Mouse (Mus musculus) thymus, adult 2 months (tissue): Measurements from ENCODE around the gene Gbp5. TPM values are rescaled to one million over a fixed set of nuclear protein-coding genes. Genes with fewer than 3 reads are reported as not detected.

ENCODE experiments used
- DNase-seq: peaks from one replicate; pipeline ENCODE4 v3.0.0; 2021
- H3K27ac ChIP-seq: fragments of 200-500 bp; 2 replicates; pipeline ENCODE4 v1.5.1; 2012; ENCODE audit warnings: low read length, control low read depth; ENCODE audit not compliant: control insufficient read depth, insufficient read depth
- H3K27me3 ChIP-seq: fragments of 200-500 bp; 2 replicates; pipeline ENCODE4 v1.6.1; 2012; ENCODE audit warnings: mild to moderate bottlenecking, low read length, moderate library complexity, mixed read lengths; ENCODE audit not compliant: control insufficient read depth, insufficient read depth
- H3K36me3 ChIP-seq: fragments of 200-500 bp; 2 replicates; pipeline ENCODE4 v1.6.1; 2012; ENCODE audit warnings: mild to moderate bottlenecking, low read length, moderate library complexity; ENCODE audit not compliant: control insufficient read depth, insufficient read depth
- H3K4me1 ChIP-seq: fragments of 200-500 bp; replicated peaks from 2 replicates; pipeline ENCODE4 v1.6.1; 2012; ENCODE audit warnings: low read length; ENCODE audit not compliant: control insufficient read depth, insufficient read depth
- H3K4me3 ChIP-seq: fragments of 200-500 bp; 2 replicates; pipeline ENCODE4 v1.5.1; 2012; ENCODE audit warnings: mild to moderate bottlenecking, low read length, control low read depth, moderate library complexity; ENCODE audit not compliant: control insufficient read depth, insufficient read depth
- CTCF ChIP-seq: fragments of 200-500 bp; IDR thresholded peaks from 2 replicates; pipeline ENCODE4 v1.5.1; 2012; ENCODE audit warnings: mild to moderate bottlenecking, control low read depth, low read length, moderate library complexity, borderline replicate concordance; ENCODE audit not compliant: control insufficient read depth, poor library complexity, insufficient read depth; ENCODE audit errors: extremely low read depth
- POLR2A ChIP-seq: fragments of 200-500 bp; IDR thresholded peaks from 2 replicates; pipeline ENCODE4 v1.6.1; 2012; ENCODE audit warnings: mild to moderate bottlenecking, low read length, control low read depth, moderate library complexity; ENCODE audit not compliant: control insufficient read depth, poor library complexity, insufficient read depth; ENCODE audit errors: extremely low read depth
- WGBS: fragments of 180-500 bp; shearing (Covaris S2); methylation state at CpG from one replicate; pipeline ENCODE4 v1.1.7; 2018; 5-methylcytosine and 5-hydroxymethylcytosine counted together
- polyA plus RNA-seq: library from polyadenylated mRNA; depleted of rRNA; stranded (reverse); fragments of >200 nt; gene quantifications from 2 replicates; pipeline ENCODE4 v1.2.3, GENCODE M21; 2012

Gene Gbp5
- polyA plus RNA-seq, 1 experiment = 4.2 TPM

GRCm38 (mm10) chr3:142528116-142528515, 34.3 kb downstream of the Gbp5 start:
- H3K4me3 ChIP-seq = no peak overlapping the region
- H3K27ac ChIP-seq = no peak overlapping the region
- DNase-seq = no peak
- no peak for TF ChIP-seq POLR2A
- no peak for TF ChIP-seq CTCF
- peaks cover 11% of the 10 kb centered on the region; the same call in 1 of the 2 replicates for H3K4me1 ChIP-seq
- no peaks in the 10 kb centered on the region for H3K27me3 ChIP-seq
- 88% methylated on average over 3 of the region's 3 CpGs for WGBS
- H3K36me3 ChIP-seq = no peaks in the 10 kb centered on the region

DNA sequence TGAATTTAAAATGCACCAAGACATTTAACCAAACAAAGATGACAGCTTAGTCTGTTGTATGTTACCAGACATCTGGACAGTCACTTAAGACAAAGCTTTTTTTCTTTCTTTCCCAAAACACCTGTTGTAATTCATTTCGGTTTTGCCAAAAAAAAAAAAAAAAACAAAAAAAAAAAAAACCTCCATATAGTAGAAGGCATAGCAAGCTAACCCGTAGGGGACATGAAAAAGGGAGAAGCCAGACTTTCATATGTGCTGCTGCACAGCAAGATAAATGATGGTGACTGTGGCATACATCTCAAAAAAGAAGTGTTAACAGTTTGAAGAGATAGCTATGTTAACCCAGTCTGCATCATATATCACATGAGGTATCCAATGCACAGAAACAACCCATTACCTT, 35.8 kb downstream of the Gbp5 start:
- Histone ChIP-seq H3K4me3 (no peak overlapping the region; the same call in 1 of the 2 replicates), H3K27ac (no peak overlapping the region), H3K36me3 (no peaks in the 10 kb centered on the region), H3K4me1 (peaks cover 11% of the 10 kb centered on the region; the same call in 1 of the 2 replicates), H3K27me3 (no peaks in the 10 kb centered on the region)
- TF ChIP-seq CTCF = no peak
- no peak for TF ChIP-seq POLR2A
- no peak for DNase-seq
- 1% methylated on average over 2 of the region's 2 CpGs for WGBS

GRCm38 (mm10) chr3:142530087-142530953, 36.5 kb downstream of the Gbp5 start, which contains the start of gene Gbp7:
TSS of gene Gbp7 (plus strand) at chr3:142530342.
- no peaks in the 10 kb centered on the region for H3K36me3 ChIP-seq
- peak; percentile 54 for DNase-seq
- H3K27ac ChIP-seq = peak within 1 kb of the TSS; percentile 69
- TF ChIP-seq CTCF (no peak), POLR2A (peak; percentile 21; the same call in 1 of the 2 replicates)
- H3K4me3 ChIP-seq = peak within 1 kb of the TSS; percentile 91
- no peaks in the 10 kb centered on the region for H3K27me3 ChIP-seq
- under 1% methylated on average over 30 of the region's 30 CpGs for WGBS
- peaks cover 11% of the 10 kb centered on the region; the same call in 1 of the 2 replicates for H3K4me1 ChIP-seq

DNA sequence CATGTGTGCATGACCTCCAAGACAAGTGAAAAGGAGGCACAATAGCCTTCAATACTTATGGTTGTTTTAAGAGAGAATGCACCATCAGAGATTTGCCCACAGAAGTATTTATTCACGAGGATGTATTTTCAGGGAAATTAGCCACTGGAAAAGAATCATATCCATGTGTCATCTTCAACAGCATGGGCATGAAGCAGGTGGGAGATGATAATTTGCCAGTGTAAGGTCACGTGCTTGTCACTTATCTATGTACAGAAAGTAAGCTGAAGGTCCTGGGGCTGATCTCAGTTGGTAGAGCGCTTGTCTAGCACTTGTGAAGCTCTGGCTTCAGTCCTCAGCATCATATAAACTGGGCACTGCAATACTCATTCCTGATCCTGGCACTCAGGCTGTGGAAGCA, 37.8 kb downstream of the Gbp5 start:
- TF ChIP-seq CTCF = no peak
- no peak for TF ChIP-seq POLR2A
- H3K27ac ChIP-seq = no peak overlapping the region
- no peak for DNase-seq
- H3K4me1 ChIP-seq = peaks cover 11% of the 10 kb centered on the region; the same call in 1 of the 2 replicates
- H3K4me3 ChIP-seq = no peak overlapping the region
- no peaks in the 10 kb centered on the region for H3K27me3 ChIP-seq
- no peaks in the 10 kb centered on the region for H3K36me3 ChIP-seq
- WGBS = 93% methylated on average over 3 of the region's 3 CpGs

DNA sequence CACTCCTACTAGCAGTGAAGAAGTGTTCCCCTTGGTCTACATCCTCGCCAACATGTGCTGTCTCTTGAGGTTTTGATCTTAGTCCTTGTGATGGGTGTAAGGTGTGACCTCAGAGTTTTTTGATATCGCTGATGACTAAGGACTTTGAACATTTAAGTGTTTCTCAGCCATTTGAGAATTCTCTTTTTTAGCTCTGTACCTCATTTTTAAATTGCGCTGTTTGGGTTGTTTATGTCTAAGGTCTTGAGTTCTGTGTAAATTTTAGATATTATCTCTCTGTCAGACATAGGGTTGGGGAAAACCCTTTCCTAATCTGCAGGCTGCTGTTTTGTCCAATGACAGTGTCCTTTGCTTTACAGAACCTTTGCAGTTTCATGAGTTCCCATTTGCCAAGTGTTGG, 39.4 kb downstream of the Gbp5 start:
- WGBS = 57% methylated on average over 3 of the region's 3 CpGs
- Histone ChIP-seq H3K4me1 (peaks cover 11% of the 10 kb centered on the region; the same call in 1 of the 2 replicates), H3K36me3 (no peaks in the 10 kb centered on the region), H3K4me3 (no peak overlapping the region), H3K27me3 (no peaks in the 10 kb centered on the region), H3K27ac (no peak overlapping the region)
- no peak for DNase-seq
- TF ChIP-seq POLR2A = no peak
- no peak for TF ChIP-seq CTCF

DNA sequence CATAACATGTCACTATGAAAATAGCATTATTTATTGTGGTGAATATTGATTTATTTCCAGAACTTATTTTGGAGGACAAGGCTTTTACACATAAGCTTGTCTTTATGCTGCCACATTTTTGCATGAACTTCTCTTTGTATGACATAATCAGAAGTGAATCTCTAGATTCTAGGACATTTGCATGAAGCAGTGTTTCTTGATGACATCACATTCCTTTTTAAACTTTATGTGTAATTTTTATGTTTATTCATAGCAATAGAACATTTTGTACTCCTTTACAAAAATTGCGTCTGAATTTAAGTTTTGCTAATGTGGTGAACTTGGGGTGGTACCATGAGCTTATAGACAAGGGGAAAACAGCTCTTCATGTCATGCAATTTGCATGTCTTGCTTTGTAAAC, 41.9 kb downstream of the Gbp5 start:
- TF ChIP-seq POLR2A (no peak), CTCF (no peak)
- WGBS = 92% methylated on average over 1 of the region's 1 CpGs
- Histone ChIP-seq H3K4me1 (peaks cover 8% of the 10 kb centered on the region; the same call in 1 of the 2 replicates), H3K27ac (no peak overlapping the region), H3K4me3 (no peak overlapping the region), H3K27me3 (no peaks in the 10 kb centered on the region), H3K36me3 (no peaks in the 10 kb centered on the region)
- no peak for DNase-seq
